In genomic region chr11:101981850-101982249, GRCm38 (mm10) we compare ENCODE assay signal across 12 mouse cellular contexts. TPM values are rescaled to one million over a fixed set of nuclear protein-coding genes. Genes with fewer than 3 reads are reported as not detected.
A peak's percentile ranks its signal among the peaks of the same experiment; 100 is the strongest.
DNase-seq lines count a peak whose midpoint lies in the region; ATAC-seq and TF ChIP-seq lines count a peak whose summit lies in the region.
"Had no signal": no experiment of that assay in that cellular context is flagged by ENCODE, and none has a peak within 500 bp of the region (broad histone marks: within the 10 kb centered on the region; RNA-seq: fewer than 3 reads in every experiment).

No protein-coding gene starts in this region.

- H3K27me3 ChIP-seq in midbrain, postnatal 0 days (ENCODE audit: insufficient read depth, low read length) = no peaks in the 10 kb centered on the region
- peaks cover 19% of the 10 kb centered on the region for H3K27me3 ChIP-seq in midbrain, embryonic 10.5 days (ENCODE audit: low read depth, poor library complexity, severe bottlenecking)

- H3K4me1 ChIP-seq in cortical plate, adult 2 months (ENCODE audit: control insufficient read depth, insufficient read depth, low read length) = peaks cover 10% of the 10 kb centered on the region; the same call in 1 of the 2 replicates
- H3K4me1 ChIP-seq in midbrain, postnatal 0 days (ENCODE audit: insufficient read depth, low read length) = peaks cover 8% of the 10 kb centered on the region; the same call in 1 of the 2 replicates
- H3K4me1 ChIP-seq in midbrain, embryonic 10.5 days = peaks cover 50% of the 10 kb centered on the region

- WGBS in midbrain, postnatal 0 days = 85% methylated on average over 12 of the region's 12 CpGs
- WGBS in midbrain, embryonic 10.5 days = 83% methylated on average over 12 of the region's 12 CpGs

- no peak overlapping the region for H3K9ac ChIP-seq in midbrain, postnatal 0 days (replicated peaks; ENCODE audit: low read length, poor library complexity, severe bottlenecking)
- H3K9ac ChIP-seq: liver, embryonic 15.5 days had no signal

- no peak for ATAC-seq in midbrain, postnatal 0 days (ENCODE audit: low FRiP score)
- ATAC-seq: intestine, embryonic 16.5 days had no signal

- intact Hi-C loops in heart, postnatal 10 days (cut with DNase I) = no loop called here

- DNase-seq in kidney, adult 11 months = peak; percentile 40
- DNase-seq in kidney, adult 18-20 months = no peak
- peak; percentile 29 to 38 for DNase-seq in heart, postnatal 10 days
- DNase-seq in lung, postnatal 36 days = peak; percentile 81
- DNase-seq in midbrain, postnatal 0 days (ENCODE audit: low spot score) = no peak
- no peak for DNase-seq in B cell, adult 2 months
- no peak for DNase-seq in midbrain, embryonic 10.5 days (ENCODE audit: low spot score)

- H3K27ac ChIP-seq in cortical plate, adult 2 months (ENCODE audit: insufficient read depth, low read length) = peak overlapping the region; percentile 63; the same call in 1 of the 2 replicates
- no peak overlapping the region for H3K27ac ChIP-seq in midbrain, postnatal 0 days (ENCODE audit: low read depth, low read length)
- H3K27ac ChIP-seq in midbrain, embryonic 10.5 days (replicated peaks) = no peak overlapping the region
- H3K27ac ChIP-seq: liver, embryonic 15.5 days had no signal

- TF ChIP-seq POLR2A in cortical plate, adult 2 months (IDR thresholded peaks at IDR 0.05; ENCODE audit: extremely low read depth, insufficient read depth, low read length) = no peak

- peak overlapping the region; percentile 6; the same call in 1 of the 2 replicates for H3K4me3 ChIP-seq in cortical plate, adult 2 months (ENCODE audit: insufficient read depth, low read length)
- H3K4me3 ChIP-seq in midbrain, postnatal 0 days (ENCODE audit: low read depth, low read length) = no peak overlapping the region
- no peak overlapping the region for H3K4me3 ChIP-seq in midbrain, embryonic 10.5 days
- H3K4me3 ChIP-seq: liver, embryonic 15.5 days had no signal

- H3K9me3 ChIP-seq in midbrain, postnatal 0 days (ENCODE audit: low read length) = no peaks in the 10 kb centered on the region
- H3K9me3 ChIP-seq in midbrain, embryonic 10.5 days (replicated peaks) = no peaks in the 10 kb centered on the region
- H3K9me3 ChIP-seq: G1E; liver, embryonic 15.5 days had no signal

- no peak overlapping the region for H3K4me2 ChIP-seq in midbrain, postnatal 0 days (ENCODE audit: low read depth, low read length, poor library complexity, severe bottlenecking)
- H3K4me2 ChIP-seq: liver, embryonic 15.5 days had no signal

- H3K36me3 ChIP-seq in midbrain, postnatal 0 days (ENCODE audit: insufficient read depth, low read length) = peaks cover 20% of the 10 kb centered on the region; the same call in 1 of the 2 replicates
- H3K36me3 ChIP-seq in midbrain, embryonic 10.5 days = peaks cover 11% of the 10 kb centered on the region
- H3K36me3 ChIP-seq: G1E had no signal

- no peak for TF ChIP-seq CTCF in cortical plate, adult 2 months (IDR thresholded peaks at IDR 0.05; ENCODE audit: extremely low read depth, insufficient read depth, low read length)
- TF ChIP-seq CTCF in midbrain, postnatal 0 days (IDR thresholded peaks at IDR 0.05) = no peak

RNA-seq across cellular contexts. Expression of gene Cfap97d1, which starts 2.2 kb away (rescaled TPM):
- polyA plus RNA-seq in cortical plate, adult 2 months (2012; rRNA removed) = not detected in 2 replicates
- total RNA-seq in heart, postnatal 10 days (2021) = not detected
- total RNA-seq in midbrain, postnatal 0 days (2014; rRNA removed) = not detected in 2 replicates
- not detected in 2 replicates for polyA plus RNA-seq in midbrain, postnatal 0 days (2015; fragmentation: Nextera tagmentation; extraction: Ambion mirVana)
- polyA plus RNA-seq in midbrain, embryonic 10.5 days (2016; fragmentation: Nextera tagmentation; extraction: Ambion mirVana) = not detected in 2 replicates
- total RNA-seq: G1E; neutrophil, adult 5-6 weeks had no signal
- polyA plus RNA-seq: G1E; intestine, embryonic 16.5 days; liver, embryonic 15.5 days had no signal

RNA-seq across cellular contexts. Expression of gene Dusp3, which starts 5.0 kb away (rescaled TPM):
- 162 and 171 TPM in 2 replicates for polyA plus RNA-seq in cortical plate, adult 2 months (2012; rRNA removed)
- 100 to 1,000 TPM; 145 to 170 TPM for total RNA-seq in heart, postnatal 10 days (2021)
- 36.3 and 54.3 TPM in 2 replicates for total RNA-seq in midbrain, postnatal 0 days (2014; rRNA removed)
- polyA plus RNA-seq in midbrain, postnatal 0 days (2015; fragmentation: Nextera tagmentation; extraction: Ambion mirVana) = 44.1 and 48.5 TPM in 2 replicates
- polyA plus RNA-seq in midbrain, embryonic 10.5 days (2016; fragmentation: Nextera tagmentation; extraction: Ambion mirVana) = 12.2 and 13.1 TPM in 2 replicates

RNA-seq across cellular contexts. Expression of gene Sost, which starts 15.0 kb away (rescaled TPM):
- 0.09 and 0.10 TPM in 2 replicates for polyA plus RNA-seq in cortical plate, adult 2 months (2012; rRNA removed)
- 1 to 10 TPM; 1.5 to 2.2 TPM for total RNA-seq in heart, postnatal 10 days (2021)
- total RNA-seq in midbrain, postnatal 0 days (2014; rRNA removed) = 0.11 TPM in 1 of 2 replicates, not detected in the other
- 0.12 TPM in 1 of 2 replicates, not detected in the other for polyA plus RNA-seq in midbrain, postnatal 0 days (2015; fragmentation: Nextera tagmentation; extraction: Ambion mirVana)
- 0.25 and 0.26 TPM in 2 replicates for polyA plus RNA-seq in midbrain, embryonic 10.5 days (2016; fragmentation: Nextera tagmentation; extraction: Ambion mirVana)
- total RNA-seq: G1E; neutrophil, adult 5-6 weeks had no signal
- polyA plus RNA-seq: G1E had no signal

RNA-seq across cellular contexts. Expression of gene Mpp3, which starts 46.4 kb away (rescaled TPM):
- 57.9 and 60.4 TPM in 2 replicates for polyA plus RNA-seq in cortical plate, adult 2 months (2012; rRNA removed)
- 1 to 10 TPM; 5.5 to 7.4 TPM for total RNA-seq in heart, postnatal 10 days (2021)
- total RNA-seq in midbrain, postnatal 0 days (2014; rRNA removed) = 68.2 and 71.9 TPM in 2 replicates
- polyA plus RNA-seq in midbrain, postnatal 0 days (2015; fragmentation: Nextera tagmentation; extraction: Ambion mirVana) = 53.9 and 54.7 TPM in 2 replicates
- polyA plus RNA-seq in midbrain, embryonic 10.5 days (2016; fragmentation: Nextera tagmentation; extraction: Ambion mirVana) = 13.3 and 16.9 TPM in 2 replicates
- total RNA-seq: neutrophil, adult 5-6 weeks had no signal
- polyA plus RNA-seq: G1E had no signal

RNA-seq across cellular contexts. Expression of gene Cd300lg, which starts 59.5 kb away (rescaled TPM):
- polyA plus RNA-seq in cortical plate, adult 2 months (2012; rRNA removed) = 0.15 and 0.19 TPM in 2 replicates
- 10 to 100 TPM; 64.4 to 75.9 TPM for total RNA-seq in heart, postnatal 10 days (2021)
- total RNA-seq in midbrain, postnatal 0 days (2014; rRNA removed) = 0.14 TPM in 1 of 2 replicates, not detected in the other
- 0.25 TPM in 2 replicates for polyA plus RNA-seq in midbrain, postnatal 0 days (2015; fragmentation: Nextera tagmentation; extraction: Ambion mirVana)
- polyA plus RNA-seq in midbrain, embryonic 10.5 days (2016; fragmentation: Nextera tagmentation; extraction: Ambion mirVana) = 0.20 and 0.25 TPM in 2 replicates
- total RNA-seq: G1E had no signal
- polyA plus RNA-seq: G1E had no signal

Comparison
In these comparisons a context has a peak if more than half of its experiments do, and no peak if none do; other contexts are left out.
1. DNase-seq: peak in kidney, adult 11 months (single experiment), heart, postnatal 10 days (2 of 2) and lung, postnatal 36 days (single experiment); none in kidney, adult 18-20 months (single experiment), midbrain, postnatal 0 days (single experiment), B cell, adult 2 months (0 of 2) and midbrain, embryonic 10.5 days (single experiment).